Mouse (Mus musculus): Measurements from ENCODE around the gene Unc79.

GRCm38 (mm10) chr12:103040136-103040535 is 91.5 kb downstream of the Unc79 start:
- TF ChIP-seq CTCF (conservative IDR thresholded peaks at IDR 0.05; ENCODE audit: low read length) (no peak), POU5F1 (IDR thresholded peaks at IDR 0.05; ENCODE audit: borderline replicate concordance, low read length) (no peak)

Data from E14TG2a.4 (cell line).